Mouse (Mus musculus): ENCODE measurements around the gene Kcnk3. TPM values are rescaled to one million over a fixed set of nuclear protein-coding genes. Genes with fewer than 3 reads are reported as not detected.

The Kcnk3 gene
- polyA plus RNA-seq, 1 experiment, result not detected

GRCm38 (mm10) chr5:30604769-30605188, 16.8 kb downstream of the Kcnk3 start:
- H3K4me1 ChIP-seq (ENCODE audit: control insufficient read depth, insufficient read depth, low read length), result no peaks in the 10 kb centered on the region
- TF ChIP-seq POLR2A (IDR thresholded peaks at IDR 0.05; ENCODE audit: insufficient read depth, low read length) (no peak), EP300 (IDR thresholded peaks at IDR 0.05; ENCODE audit: insufficient read depth, low read depth, low read length) (no peak), CTCF (IDR thresholded peaks at IDR 0.05; ENCODE audit: low read depth, low read length) (no peak)
- H3K9me3 ChIP-seq (replicated peaks; ENCODE audit: control insufficient read depth, insufficient read depth, low read length, poor library complexity, severe bottlenecking), result no peaks in the 10 kb centered on the region
- H3K27ac ChIP-seq (ENCODE audit: insufficient read depth, low read length), result no peak overlapping the region
- no peaks in the 10 kb centered on the region for H3K27me3 ChIP-seq (ENCODE audit: control insufficient read depth, insufficient read depth, low read length, poor library complexity, severe bottlenecking)
- no peaks in the 10 kb centered on the region for H3K36me3 ChIP-seq (ENCODE audit: control insufficient read depth, insufficient read depth, low read length, poor library complexity, severe bottlenecking)
- no peak overlapping the region for H3K9ac ChIP-seq (ENCODE audit: low read depth, poor library complexity, severe bottlenecking)
- no peak overlapping the region for H3K4me3 ChIP-seq (ENCODE audit: low read depth, low read length)

GRCm38 (mm10) chr5:30605649-30606048, 17.7 kb downstream of the Kcnk3 start:
- H3K9me3 ChIP-seq (replicated peaks; ENCODE audit: control insufficient read depth, insufficient read depth, low read length, poor library complexity, severe bottlenecking), result no peaks in the 10 kb centered on the region
- no peaks in the 10 kb centered on the region for H3K27me3 ChIP-seq (ENCODE audit: control insufficient read depth, insufficient read depth, low read length, poor library complexity, severe bottlenecking)
- no peak overlapping the region for H3K9ac ChIP-seq (ENCODE audit: low read depth, poor library complexity, severe bottlenecking)
- H3K36me3 ChIP-seq (ENCODE audit: control insufficient read depth, insufficient read depth, low read length, poor library complexity, severe bottlenecking), result no peaks in the 10 kb centered on the region
- H3K4me3 ChIP-seq (ENCODE audit: low read depth, low read length), result no peak overlapping the region
- H3K27ac ChIP-seq (ENCODE audit: insufficient read depth, low read length), result no peak overlapping the region
- no peaks in the 10 kb centered on the region for H3K4me1 ChIP-seq (ENCODE audit: control insufficient read depth, insufficient read depth, low read length)
- TF ChIP-seq CTCF (IDR thresholded peaks at IDR 0.05; ENCODE audit: low read depth, low read length) (no peak), POLR2A (IDR thresholded peaks at IDR 0.05; ENCODE audit: insufficient read depth, low read length) (no peak), EP300 (IDR thresholded peaks at IDR 0.05; ENCODE audit: insufficient read depth, low read depth, low read length) (no peak)

GRCm38 (mm10) chr5:30606424-30607073, 18.6 kb downstream of the Kcnk3 start:
- Histone ChIP-seq H3K27ac (ENCODE audit: insufficient read depth, low read length) (no peak overlapping the region), H3K36me3 (ENCODE audit: control insufficient read depth, insufficient read depth, low read length, poor library complexity, severe bottlenecking) (no peaks in the 10 kb centered on the region), H3K4me1 (ENCODE audit: control insufficient read depth, insufficient read depth, low read length) (peaks cover 5% of the 10 kb centered on the region), H3K9ac (ENCODE audit: low read depth, poor library complexity, severe bottlenecking) (no peak overlapping the region), H3K9me3 (replicated peaks; ENCODE audit: control insufficient read depth, insufficient read depth, low read length, poor library complexity, severe bottlenecking) (no peaks in the 10 kb centered on the region), H3K27me3 (ENCODE audit: control insufficient read depth, insufficient read depth, low read length, poor library complexity, severe bottlenecking) (no peaks in the 10 kb centered on the region), H3K4me3 (ENCODE audit: low read depth, low read length) (no peak overlapping the region)
- TF ChIP-seq POLR2A (IDR thresholded peaks at IDR 0.05; ENCODE audit: insufficient read depth, low read length) (no peak), EP300 (IDR thresholded peaks at IDR 0.05; ENCODE audit: insufficient read depth, low read depth, low read length) (no peak), CTCF (IDR thresholded peaks at IDR 0.05; ENCODE audit: low read depth, low read length) (no peak)

GRCm38 (mm10) chr5:30609094-30609493, 21.1 kb downstream of the Kcnk3 start:
- TF ChIP-seq POLR2A (IDR thresholded peaks at IDR 0.05; ENCODE audit: insufficient read depth, low read length) (no peak), CTCF (IDR thresholded peaks at IDR 0.05; ENCODE audit: low read depth, low read length) (no peak), EP300 (IDR thresholded peaks at IDR 0.05; ENCODE audit: insufficient read depth, low read depth, low read length) (no peak)
- H3K9me3 ChIP-seq (replicated peaks; ENCODE audit: control insufficient read depth, insufficient read depth, low read length, poor library complexity, severe bottlenecking), result no peaks in the 10 kb centered on the region
- H3K36me3 ChIP-seq (ENCODE audit: control insufficient read depth, insufficient read depth, low read length, poor library complexity, severe bottlenecking), result no peaks in the 10 kb centered on the region
- H3K27me3 ChIP-seq (ENCODE audit: control insufficient read depth, insufficient read depth, low read length, poor library complexity, severe bottlenecking), result no peaks in the 10 kb centered on the region
- H3K27ac ChIP-seq (ENCODE audit: insufficient read depth, low read length), result no peak overlapping the region
- no peak overlapping the region for H3K9ac ChIP-seq (ENCODE audit: low read depth, poor library complexity, severe bottlenecking)
- H3K4me3 ChIP-seq (ENCODE audit: low read depth, low read length), result no peak overlapping the region
- peaks cover 8% of the 10 kb centered on the region for H3K4me1 ChIP-seq (ENCODE audit: control insufficient read depth, insufficient read depth, low read length)

- no peak for TF ChIP-seq POLR2A (IDR thresholded peaks at IDR 0.05; ENCODE audit: insufficient read depth, low read length)
- TF ChIP-seq EP300 (IDR thresholded peaks at IDR 0.05; ENCODE audit: insufficient read depth, low read depth, low read length), result no peak
- TF ChIP-seq CTCF (IDR thresholded peaks at IDR 0.05; ENCODE audit: low read depth, low read length), result no peak
- no peaks in the 10 kb centered on the region for H3K36me3 ChIP-seq (ENCODE audit: control insufficient read depth, insufficient read depth, low read length, poor library complexity, severe bottlenecking)
- H3K9ac ChIP-seq (ENCODE audit: low read depth, poor library complexity, severe bottlenecking), result no peak overlapping the region
- H3K9me3 ChIP-seq (replicated peaks; ENCODE audit: control insufficient read depth, insufficient read depth, low read length, poor library complexity, severe bottlenecking), result no peaks in the 10 kb centered on the region
- peaks cover 9% of the 10 kb centered on the region for H3K4me1 ChIP-seq (ENCODE audit: control insufficient read depth, insufficient read depth, low read length)
- H3K27me3 ChIP-seq (ENCODE audit: control insufficient read depth, insufficient read depth, low read length, poor library complexity, severe bottlenecking), result no peaks in the 10 kb centered on the region
- no peak overlapping the region for H3K27ac ChIP-seq (ENCODE audit: insufficient read depth, low read length)
- no peak overlapping the region for H3K4me3 ChIP-seq (ENCODE audit: low read depth, low read length)
These were observed 22.1 kb downstream of the Kcnk3 start for GRCm38 (mm10) chr5:30609918-30610645.

GRCm38 (mm10) chr5:30611091-30611490, 23.1 kb downstream of the Kcnk3 start:
- Histone ChIP-seq H3K27ac (ENCODE audit: insufficient read depth, low read length) (peak overlapping the region; percentile 86), H3K4me3 (ENCODE audit: low read depth, low read length) (no peak overlapping the region), H3K36me3 (ENCODE audit: control insufficient read depth, insufficient read depth, low read length, poor library complexity, severe bottlenecking) (no peaks in the 10 kb centered on the region), H3K9me3 (replicated peaks; ENCODE audit: control insufficient read depth, insufficient read depth, low read length, poor library complexity, severe bottlenecking) (no peaks in the 10 kb centered on the region), H3K4me1 (ENCODE audit: control insufficient read depth, insufficient read depth, low read length) (peaks cover 12% of the 10 kb centered on the region), H3K27me3 (ENCODE audit: control insufficient read depth, insufficient read depth, low read length, poor library complexity, severe bottlenecking) (no peaks in the 10 kb centered on the region), H3K9ac (ENCODE audit: low read depth, poor library complexity, severe bottlenecking) (no peak overlapping the region)
- TF ChIP-seq CTCF (IDR thresholded peaks at IDR 0.05; ENCODE audit: low read depth, low read length) (no peak), EP300 (IDR thresholded peaks at IDR 0.05; ENCODE audit: insufficient read depth, low read depth, low read length) (no peak), POLR2A (IDR thresholded peaks at IDR 0.05; ENCODE audit: insufficient read depth, low read length) (no peak)

Data from ES-Bruce4 (cell line).